Mouse (Mus musculus) left cerebral cortex, adult 6 months (tissue): Measurements from ENCODE around the gene Slc39a1. TPM values are rescaled to one million over a fixed set of nuclear protein-coding genes. Genes with fewer than 3 reads are reported as not detected.

Source experiments
- long read RNA-seq, 2 experiments: library from polyadenylated mRNA; unstranded; transcript quantifications; one replicate each; pipeline ENCODE4 v2.0.0; 2019 to 2020
- polyA plus RNA-seq: library from polyadenylated mRNA; unstranded; fragments of <200 nt; fragmentation: Nextera tagmentation; gene quantifications from 2 replicates; pipeline ENCODE4 v1.2.3, GENCODE M21; 2021

Gene Slc39a1
- 91.9 and 104 TPM in 2 replicates for polyA plus RNA-seq
- long read RNA-seq, experiment 1, transcript Slc39a1-201 (4 exons, 2,364 nt) = major isoform, 24 of 31 reads
- long read RNA-seq, experiment 1, partial matches to known transcripts = 5 of 31 reads
- long read RNA-seq, experiment 1, other reads (novel, unspliced or antisense) = 2 of 31 reads
- long read RNA-seq, experiment 2, partial matches to known transcripts = 170 of 173 reads
- long read RNA-seq, experiment 2, other reads (novel, unspliced or antisense) = 1 of 173 reads

DNA sequence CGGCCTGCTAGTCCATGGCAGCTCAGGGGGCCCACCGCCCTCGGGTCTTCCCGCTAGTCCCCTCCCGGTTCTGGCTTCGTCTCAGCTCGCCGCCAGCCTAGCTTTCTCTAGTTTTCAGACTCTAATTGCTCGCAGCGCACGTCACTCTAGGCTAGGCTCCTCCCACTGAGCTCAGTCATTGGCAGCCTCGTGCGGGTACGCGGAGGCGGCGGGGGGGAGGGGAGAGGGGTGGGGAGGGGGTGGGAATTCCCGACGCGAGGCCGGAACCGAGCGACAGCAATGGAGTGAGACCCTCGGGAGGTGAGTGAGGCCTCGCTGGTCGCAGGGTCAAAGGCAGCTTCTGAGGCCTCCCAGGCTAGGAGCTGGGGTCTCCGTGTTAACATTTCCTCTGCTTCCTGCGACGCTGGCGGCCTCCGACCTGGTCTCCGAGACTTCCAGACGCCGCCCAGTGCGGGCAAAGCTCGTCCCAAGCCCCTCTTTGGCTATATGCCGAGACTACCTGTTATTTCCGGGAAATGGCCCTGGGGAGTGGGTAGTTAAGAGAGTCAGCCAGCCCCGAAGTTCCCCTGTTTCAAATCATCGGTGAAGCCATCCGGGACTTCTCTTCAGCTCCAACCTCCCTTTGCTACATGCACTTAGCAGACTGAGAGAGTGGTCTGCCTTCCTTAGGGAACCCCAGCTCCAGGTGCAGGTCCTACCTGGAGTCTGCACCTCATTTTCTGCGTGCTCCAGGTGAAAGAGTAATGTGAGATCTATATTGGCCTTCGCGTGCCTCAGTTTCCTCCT is at the start of gene Slc39a1:
Slc39a1 (plus strand) TSS at position 213 of the 786 bp plus-strand sequence.

DNA sequence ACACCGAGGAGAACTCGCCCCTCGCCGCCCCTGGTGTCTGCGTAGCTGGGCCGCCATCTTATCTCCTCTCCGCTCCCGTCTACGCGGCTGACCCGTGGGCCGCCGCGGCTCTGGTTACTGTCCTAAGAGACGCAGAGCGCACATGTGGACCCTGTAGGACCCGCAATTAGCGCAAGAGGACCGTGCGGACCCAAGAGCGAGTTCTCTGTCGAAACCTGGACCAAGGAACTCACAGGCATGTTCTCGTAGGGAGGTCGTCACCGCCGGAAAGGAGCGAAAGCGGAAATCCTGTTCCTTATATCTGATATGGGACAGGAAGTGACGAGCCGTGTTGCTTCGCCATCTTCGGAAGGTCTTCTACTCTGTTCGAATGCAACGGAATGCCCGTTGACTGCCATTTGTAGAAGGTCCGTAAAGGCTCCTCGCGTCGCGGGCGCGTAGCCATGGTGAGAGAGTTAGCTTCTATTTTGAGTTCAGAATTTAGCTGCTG is 34.5 kb upstream of the Slc39a1 start, which contains the start of the genes Rps27 and Rab13:
Rps27 (minus strand) TSS at position 275 of the 490 bp plus-strand sequence.
Rab13 (plus strand) TSS at position 319 of the 490 bp plus-strand sequence.

DNA sequence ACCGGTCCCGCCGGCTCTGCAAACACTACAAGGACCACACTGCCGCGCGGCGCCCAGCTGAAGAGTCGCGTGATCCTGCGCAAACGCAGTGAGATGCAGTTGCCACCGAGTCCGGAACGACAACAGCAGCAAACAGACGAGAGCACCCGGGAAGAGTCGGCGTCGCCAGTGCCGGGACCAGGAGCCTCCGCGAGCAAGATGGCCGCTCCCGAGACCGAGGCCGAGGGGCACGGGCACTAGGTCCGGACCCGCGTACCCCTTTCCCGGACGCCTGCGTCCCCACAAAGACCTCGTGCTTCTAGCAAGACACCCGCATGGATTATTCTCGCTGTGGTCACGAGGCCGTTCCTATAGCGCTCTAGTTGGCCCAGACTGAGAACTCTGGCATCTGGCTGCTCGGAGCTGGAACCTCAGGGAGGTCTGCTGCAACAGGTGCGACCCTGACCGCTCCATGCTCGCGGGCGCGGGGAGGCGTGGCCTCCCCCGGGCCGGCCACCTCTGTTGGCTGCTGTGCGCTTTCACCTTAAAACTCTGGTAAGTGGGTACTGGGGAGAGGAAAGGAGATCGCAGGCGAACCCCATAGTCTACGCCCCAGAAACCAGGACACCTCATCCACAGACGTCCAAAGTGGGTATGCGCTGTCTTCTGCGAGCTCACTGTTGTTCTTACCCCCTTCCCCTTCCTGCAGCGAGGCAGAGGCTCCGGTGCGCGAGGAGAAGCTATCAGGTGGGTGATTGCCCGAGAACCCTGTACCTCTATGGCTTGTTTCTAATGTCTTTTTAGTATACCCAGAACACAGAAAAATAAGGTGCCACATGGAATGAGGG is 16.3 kb upstream of the Slc39a1 start, which contains the start of gene Jtb:
Jtb (plus strand) TSS at position 91 of the 827 bp plus-strand sequence.

DNA sequence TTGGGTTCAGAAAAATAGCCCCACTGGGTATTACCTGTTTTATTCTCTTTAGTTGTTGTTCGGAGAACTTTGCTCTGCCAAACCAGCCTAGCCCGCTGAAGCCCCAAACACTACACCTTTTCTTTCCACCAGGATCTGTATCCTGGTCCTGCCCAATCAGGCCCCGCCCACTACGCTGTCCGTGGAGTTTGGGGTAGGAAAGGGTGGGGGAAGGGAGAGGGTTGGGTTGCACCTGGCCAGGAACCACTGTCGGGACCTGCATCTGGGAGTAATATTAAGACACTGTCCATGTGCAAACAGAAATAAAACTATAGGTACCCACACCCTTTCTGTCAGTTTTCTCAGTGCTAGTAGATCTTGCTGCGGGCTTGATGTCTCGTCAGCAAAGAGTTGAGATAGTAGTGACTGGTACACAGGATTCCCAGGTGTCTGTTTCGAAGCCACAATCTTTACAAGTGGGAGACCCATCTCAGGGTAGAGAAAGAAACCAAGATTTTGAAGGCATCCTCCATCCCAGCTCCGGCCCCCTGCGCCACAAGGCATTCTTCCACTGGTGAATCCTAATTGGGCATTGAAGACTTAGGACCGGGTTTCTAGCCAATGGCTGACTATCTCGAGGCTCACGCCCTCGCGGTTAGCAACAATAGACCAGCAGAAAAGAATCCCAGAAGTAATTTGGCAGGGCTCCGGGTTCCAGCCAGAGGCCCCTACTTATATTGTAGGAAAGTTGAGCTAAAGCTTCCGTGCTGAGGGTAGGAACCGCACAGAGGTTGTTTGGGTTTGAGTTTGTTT is 4.8 kb upstream of the Slc39a1 start, which contains the start of gene Creb3l4:
Creb3l4 (minus strand) TSS at position 529 of the 792 bp plus-strand sequence.

DNA sequence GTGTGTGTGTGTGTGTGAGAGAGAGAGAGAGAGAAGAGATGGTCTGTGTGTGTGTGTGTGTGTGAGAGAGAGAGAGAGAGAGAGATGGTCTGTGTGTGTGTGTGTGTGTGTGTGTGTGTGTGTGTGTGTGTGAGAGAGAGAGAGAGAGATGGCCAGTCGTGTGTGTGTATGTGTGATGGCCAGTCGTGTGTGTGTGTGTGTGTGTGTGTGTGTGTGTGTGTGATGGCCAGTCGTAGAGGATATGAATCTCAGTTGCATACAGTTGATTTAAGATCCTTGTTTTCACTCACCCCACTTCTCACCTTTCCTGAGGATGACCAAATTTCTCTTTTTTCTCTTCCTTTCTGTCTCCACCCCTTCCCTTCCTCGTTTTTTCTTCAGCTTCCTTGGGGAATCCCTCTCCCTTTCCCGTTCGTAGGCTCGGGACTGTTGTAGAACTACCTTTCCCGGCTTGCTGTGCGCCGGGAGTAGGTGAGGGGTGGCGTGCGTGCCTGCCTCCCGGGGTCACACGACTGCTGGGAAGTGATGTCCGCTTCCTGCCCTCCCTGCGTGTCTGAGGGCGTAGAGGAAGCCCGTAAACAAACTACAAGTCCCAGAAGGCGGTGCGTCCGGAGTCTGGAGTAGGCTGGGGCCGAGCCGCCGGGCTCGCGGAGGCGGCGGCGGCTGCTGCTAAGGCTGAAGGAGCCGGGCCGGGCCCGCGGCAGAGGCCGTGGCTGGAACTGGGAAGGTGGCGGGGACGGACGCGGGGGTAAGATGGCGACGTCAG is 5.9 kb downstream of the Slc39a1 start, which contains the start of gene Crtc2:
Crtc2 (plus strand) TSS at position 511 of the 766 bp plus-strand sequence.

DNA sequence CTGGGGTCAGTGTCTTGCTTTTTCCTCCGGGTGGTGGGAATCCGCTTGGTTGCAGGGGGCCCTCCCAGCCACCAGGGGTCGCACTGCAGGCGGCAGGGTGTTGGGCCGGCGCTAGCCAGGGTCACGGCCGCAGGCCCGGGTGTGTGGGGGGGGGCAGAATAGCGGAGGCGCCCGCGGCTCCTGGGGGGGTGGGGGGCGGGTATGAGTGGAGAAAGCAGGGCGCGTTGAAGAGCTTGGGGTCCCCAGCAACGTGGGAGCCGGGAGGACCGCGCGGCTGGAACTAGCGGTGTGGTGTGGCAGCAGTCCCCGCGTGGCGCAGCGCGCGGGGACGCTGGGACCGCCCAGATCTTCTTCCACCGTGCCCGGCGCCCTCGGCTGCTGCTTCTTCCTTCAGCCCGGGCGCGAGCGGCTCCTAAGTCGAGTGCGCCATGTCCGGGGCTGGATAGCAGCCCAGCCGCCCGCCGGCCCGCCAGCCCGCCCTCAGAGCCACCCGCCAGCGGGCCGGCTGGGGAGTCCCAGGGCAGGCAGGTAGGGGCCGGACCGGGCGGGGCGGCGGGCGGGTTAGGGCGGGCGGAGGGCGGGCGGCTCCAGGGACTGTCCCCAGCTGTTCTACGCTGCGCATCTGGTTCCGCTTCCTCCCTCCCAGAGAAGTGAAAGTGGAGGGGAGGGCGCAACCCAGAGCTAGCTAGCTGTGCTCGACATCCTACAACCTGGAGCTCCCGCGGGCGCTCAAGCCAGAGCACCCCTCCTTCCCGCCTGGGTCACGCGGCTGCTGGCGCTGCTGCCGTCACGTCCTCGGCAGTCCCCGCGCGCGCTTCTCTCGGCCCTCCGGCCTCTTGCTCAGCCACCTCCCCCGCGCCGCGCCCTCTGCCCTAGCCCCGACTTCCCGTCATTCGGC is 17.3 kb downstream of the Slc39a1 start, which contains the start of gene Dennd4b:
Dennd4b (plus strand) TSS at position 152 of the 898 bp plus-strand sequence.

DNA sequence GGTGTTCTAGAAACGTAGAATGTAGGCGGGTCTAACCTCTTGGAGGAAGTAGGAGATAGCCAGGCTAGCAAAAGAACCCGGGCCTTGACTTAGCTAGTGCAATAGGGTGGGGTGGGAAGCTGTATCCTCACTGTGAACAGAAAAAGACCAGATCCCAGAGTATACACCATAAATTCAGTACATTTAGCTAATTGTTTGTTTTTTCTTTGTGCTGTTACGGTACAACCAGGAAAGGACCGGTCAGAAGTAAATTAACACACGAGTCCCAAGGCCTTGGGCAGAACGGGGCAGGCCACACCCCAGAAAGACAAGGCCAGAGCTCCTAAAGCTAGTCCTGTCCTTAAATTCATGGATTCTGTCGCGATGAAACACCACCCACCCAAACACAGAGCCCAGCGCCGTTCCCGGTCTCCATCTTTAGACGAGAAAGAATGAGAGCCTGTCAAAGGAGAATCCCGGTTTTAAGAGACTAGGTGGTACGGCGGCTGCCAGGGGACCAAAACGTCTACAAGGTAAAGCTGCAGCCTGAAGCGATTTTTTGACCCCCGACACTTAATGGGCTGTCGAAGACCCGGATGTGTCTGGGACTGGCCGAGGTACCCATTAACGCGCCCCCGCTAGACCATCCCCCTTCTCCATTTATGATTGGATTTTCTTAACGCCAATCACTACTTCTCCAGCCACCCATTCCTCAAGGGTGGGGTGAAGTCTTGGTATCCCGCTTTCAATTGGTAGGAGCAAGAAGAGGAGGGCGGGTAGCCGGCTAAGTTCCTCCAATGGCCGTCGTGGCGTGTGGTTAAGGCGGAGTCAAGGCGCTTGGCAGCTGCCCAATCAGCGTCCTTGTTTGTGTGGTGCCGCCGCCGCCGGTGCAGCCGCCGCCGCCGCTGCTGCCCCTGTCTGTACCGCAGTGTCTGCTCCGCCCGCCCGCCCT is 44.6 kb downstream of the Slc39a1 start, which contains the start of gene Gatad2b:
Gatad2b (plus strand) TSS at position 834 of the 931 bp plus-strand sequence.

Other genes with a start within 250 kb of the Slc39a1 start
- 105 and 114 TPM in 2 replicates for gene Hax1, start 249.4 kb upstream of the Slc39a1 start, polyA plus RNA-seq
- gene 4933434E20Rik, start 196.5 kb upstream of the Slc39a1 start, polyA plus RNA-seq = 379 and 544 TPM in 2 replicates
- 76.5 and 86.2 TPM in 2 replicates for gene Ubap2l, start 195.5 kb upstream of the Slc39a1 start, polyA plus RNA-seq
- 166 and 186 TPM in 2 replicates for gene Tpm3, start 175.5 kb upstream of the Slc39a1 start, polyA plus RNA-seq
- 0.04 TPM in 1 of 2 replicates, not detected in the other for gene Nup210l, start 144.0 kb upstream of the Slc39a1 start, polyA plus RNA-seq
- 2,956 and 3,020 TPM in 2 replicates for gene Rps27, start 34.5 kb upstream of the Slc39a1 start, polyA plus RNA-seq
- 7.3 and 9.6 TPM in 2 replicates for gene Rab13, start 34.5 kb upstream of the Slc39a1 start, polyA plus RNA-seq
- 86.5 and 88.1 TPM in 2 replicates for gene Jtb, start 16.6 kb upstream of the Slc39a1 start, polyA plus RNA-seq
- gene Creb3l4, start 4.7 kb upstream of the Slc39a1 start, polyA plus RNA-seq = 0.34 and 0.60 TPM in 2 replicates
- gene Crtc2, start 6.0 kb downstream of the Slc39a1 start, polyA plus RNA-seq = 9.5 and 15.9 TPM in 2 replicates
- 6.2 and 6.9 TPM in 2 replicates for gene Dennd4b, start 17.0 kb downstream of the Slc39a1 start, polyA plus RNA-seq
- gene Gatad2b, start 45.0 kb downstream of the Slc39a1 start, polyA plus RNA-seq = 9.9 and 10.3 TPM in 2 replicates
- gene Slc27a3, start 141.8 kb downstream of the Slc39a1 start, polyA plus RNA-seq = 2.0 TPM in 2 replicates
- gene Ints3, start 185.4 kb downstream of the Slc39a1 start, polyA plus RNA-seq = 10.8 and 12.5 TPM in 2 replicates
- gene Npr1, start 217.7 kb downstream of the Slc39a1 start, polyA plus RNA-seq = 0.73 and 0.85 TPM in 2 replicates
- gene Ilf2, start 228.0 kb downstream of the Slc39a1 start, polyA plus RNA-seq = 69.5 and 88.4 TPM in 2 replicates
- gene Snapin, start 242.9 kb downstream of the Slc39a1 start, polyA plus RNA-seq = 82.3 and 99.2 TPM in 2 replicates